Mouse (Mus musculus) cerebellum, postnatal 4 days (tissue): Measurements from ENCODE around the gene Coq7.

ENCODE experiments used
- DNase-seq, 2 experiments: peaks; one replicate each; pipeline ENCODE4 v3.0.0; 2022; ENCODE audit warnings: low spot score in 2 of 2, mixed read lengths in 1 of 2

Coq7 gene

DNA sequence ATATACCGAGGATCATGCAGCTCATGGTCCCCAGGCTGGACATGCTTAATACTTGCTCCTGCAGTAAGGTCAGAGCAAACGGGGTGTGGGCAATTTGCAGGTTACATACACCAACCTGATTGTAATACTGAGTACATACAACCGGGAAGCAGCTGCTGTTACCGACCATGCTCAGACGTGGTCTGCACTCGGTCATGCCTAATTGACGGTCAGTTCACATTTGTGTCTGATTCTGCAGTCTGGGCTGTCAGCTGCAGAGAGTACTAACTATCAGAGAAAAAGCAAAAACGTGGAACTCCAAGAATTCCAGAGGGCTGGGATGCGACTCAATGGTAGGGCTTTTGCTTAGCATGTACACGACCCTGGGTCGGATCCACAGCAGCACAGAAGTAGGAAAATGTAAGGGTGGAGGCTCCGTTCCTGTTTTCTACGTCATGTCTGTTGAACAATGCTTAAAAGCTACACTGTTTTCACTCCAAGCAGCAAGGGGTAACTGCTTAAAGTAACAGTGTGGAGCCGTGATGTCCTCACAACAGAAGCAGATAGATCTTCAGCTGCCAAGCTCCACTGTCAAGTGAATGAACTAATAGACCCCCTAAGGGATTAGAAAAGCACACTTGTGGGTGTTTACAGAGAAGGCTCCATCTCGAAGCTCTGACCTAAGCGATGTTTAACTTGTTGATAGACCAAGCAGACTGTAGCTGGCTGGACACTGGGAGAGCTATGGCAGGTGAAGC is 71.6 kb downstream of the Coq7 start:
- no peak for DNase-seq
